Mouse (Mus musculus): ENCODE measurements around the gene Tspan18. TPM values are rescaled to one million over a fixed set of nuclear protein-coding genes. Genes with fewer than 3 reads are reported as not detected.

Tspan18 gene
- polyA plus RNA-seq, 1 experiment from 2014 or later = 22.2 TPM

GRCm38 (mm10) chr2:93249058-93249457 lies 85.2 kb downstream of the Tspan18 start:
- Histone ChIP-seq H3K4me1 (peaks cover 65% of the 10 kb centered on the region), H3K27ac (peak overlapping the region; percentile 66), H3K4me3 (no peak overlapping the region), H3K9me3 (replicated peaks) (peaks cover 7% of the 10 kb centered on the region; the same call in 1 of the 2 replicates), H3K27me3 (no peaks in the 10 kb centered on the region), H3K36me3 (ENCODE audit: poor library complexity, severe bottlenecking) (0 out of 2 replicates have a peak, but pooled peaks cover 5% of the 10 kb centered on the region), H3K4me2 (no peak overlapping the region), H3K9ac (peak overlapping the region; percentile 50)
- no peak for ATAC-seq
- 50% methylated on average over 6 of the region's 6 CpGs for WGBS

DNA sequence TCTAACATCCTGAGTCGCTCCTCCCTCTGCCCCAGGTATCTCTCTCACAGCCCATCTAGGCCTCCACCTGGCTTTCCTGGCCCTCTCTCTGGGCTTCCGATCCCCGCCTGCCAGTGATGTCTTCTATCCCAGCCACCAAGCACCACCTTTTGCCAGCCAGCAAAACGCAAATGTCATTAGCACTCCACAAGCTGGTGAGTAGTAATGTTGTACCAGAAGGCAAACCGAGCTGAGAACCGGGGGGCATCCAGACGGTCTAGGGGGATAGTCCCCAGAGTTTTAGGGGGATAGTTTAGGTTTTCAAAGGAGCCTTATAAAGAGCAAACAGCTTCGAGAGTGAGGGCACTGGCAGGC lies 90.2 kb downstream of the Tspan18 start:
- Histone ChIP-seq H3K4me3 (no peak overlapping the region), H3K27me3 (no peaks in the 10 kb centered on the region), H3K4me1 (peaks cover 23% of the 10 kb centered on the region), H3K9me3 (replicated peaks) (no peaks in the 10 kb centered on the region), H3K4me2 (no peak overlapping the region), H3K27ac (no peak overlapping the region), H3K9ac (no peak overlapping the region), H3K36me3 (ENCODE audit: poor library complexity, severe bottlenecking) (no peaks in the 10 kb centered on the region)
- no peak for ATAC-seq
- WGBS = 79% methylated on average over 8 of the region's 8 CpGs

GRCm38 (mm10) chr2:93243439-93244089 lies 90.7 kb downstream of the Tspan18 start:
- no peaks in the 10 kb centered on the region for H3K9me3 ChIP-seq (replicated peaks)
- no peak overlapping the region for H3K4me3 ChIP-seq
- no peaks in the 10 kb centered on the region for H3K36me3 ChIP-seq (ENCODE audit: poor library complexity, severe bottlenecking)
- H3K9ac ChIP-seq = no peak overlapping the region
- 80% methylated on average over 10 of the region's 11 CpGs for WGBS
- peaks cover 18% of the 10 kb centered on the region for H3K4me1 ChIP-seq
- H3K27me3 ChIP-seq = no peaks in the 10 kb centered on the region
- H3K4me2 ChIP-seq = no peak overlapping the region
- no peak overlapping the region for H3K27ac ChIP-seq
- no peak for ATAC-seq

DNA sequence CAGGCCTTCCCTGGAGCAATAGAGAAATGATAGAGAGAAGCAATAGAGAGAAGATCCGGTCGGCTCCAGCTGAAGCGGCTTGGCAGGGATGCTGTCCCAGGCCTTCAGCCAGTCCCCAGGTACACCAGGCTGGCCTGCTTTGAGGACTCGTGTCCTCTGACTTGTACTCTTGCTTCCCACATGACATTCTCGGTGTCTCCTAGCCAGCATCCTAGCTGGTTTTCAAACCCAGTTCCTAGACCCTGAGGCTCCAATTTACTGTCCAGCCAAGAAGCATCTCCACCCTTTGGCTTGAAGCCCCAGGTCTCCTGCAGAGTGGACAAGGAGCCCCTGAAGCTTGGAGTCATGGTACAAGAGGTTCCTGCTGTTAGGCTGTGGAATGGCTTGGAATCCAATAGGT lies 92.1 kb downstream of the Tspan18 start:
- no peak overlapping the region for H3K27ac ChIP-seq
- WGBS = 85% methylated on average over 5 of the region's 5 CpGs
- peaks cover 4% of the 10 kb centered on the region; the same call in 1 of the 2 replicates for H3K4me1 ChIP-seq
- no peak for ATAC-seq
- no peak overlapping the region for H3K9ac ChIP-seq
- no peak overlapping the region for H3K4me3 ChIP-seq
- no peak overlapping the region for H3K4me2 ChIP-seq
- no peaks in the 10 kb centered on the region for H3K36me3 ChIP-seq (ENCODE audit: poor library complexity, severe bottlenecking)
- no peaks in the 10 kb centered on the region for H3K27me3 ChIP-seq
- no peaks in the 10 kb centered on the region for H3K9me3 ChIP-seq (replicated peaks)

GRCm38 (mm10) chr2:93238864-93239263 lies 95.4 kb downstream of the Tspan18 start:
- H3K9me3 ChIP-seq (replicated peaks) = peaks cover 5% of the 10 kb centered on the region; the same call in 1 of the 2 replicates
- no peaks in the 10 kb centered on the region for H3K36me3 ChIP-seq (ENCODE audit: poor library complexity, severe bottlenecking)
- no peak for ATAC-seq
- no peaks in the 10 kb centered on the region for H3K27me3 ChIP-seq
- H3K4me1 ChIP-seq = no peaks in the 10 kb centered on the region; the same call in 1 of the 2 replicates
- no peak overlapping the region for H3K4me3 ChIP-seq
- no peak overlapping the region for H3K27ac ChIP-seq
- no peak overlapping the region for H3K9ac ChIP-seq
- H3K4me2 ChIP-seq = no peak overlapping the region
- WGBS = 82% methylated on average over 6 of the region's 6 CpGs

- no peak overlapping the region for H3K4me2 ChIP-seq
- WGBS = 78% methylated on average over 1 of the region's 1 CpGs
- peaks cover 10% of the 10 kb centered on the region for H3K4me1 ChIP-seq
- peaks cover 5% of the 10 kb centered on the region; the same call in 1 of the 2 replicates for H3K9me3 ChIP-seq (replicated peaks)
- no peaks in the 10 kb centered on the region for H3K27me3 ChIP-seq
- H3K4me3 ChIP-seq = no peak overlapping the region
- H3K9ac ChIP-seq = 0 out of 2 replicates have a peak overlapping the region, but pooled peaks have one; percentile 5
- no peak overlapping the region for H3K27ac ChIP-seq
- H3K36me3 ChIP-seq (ENCODE audit: poor library complexity, severe bottlenecking) = no peaks in the 10 kb centered on the region
- no peak for ATAC-seq
Measured at GRCm38 (mm10) chr2:93237055-93237454, 97.2 kb downstream of the Tspan18 start.

DNA sequence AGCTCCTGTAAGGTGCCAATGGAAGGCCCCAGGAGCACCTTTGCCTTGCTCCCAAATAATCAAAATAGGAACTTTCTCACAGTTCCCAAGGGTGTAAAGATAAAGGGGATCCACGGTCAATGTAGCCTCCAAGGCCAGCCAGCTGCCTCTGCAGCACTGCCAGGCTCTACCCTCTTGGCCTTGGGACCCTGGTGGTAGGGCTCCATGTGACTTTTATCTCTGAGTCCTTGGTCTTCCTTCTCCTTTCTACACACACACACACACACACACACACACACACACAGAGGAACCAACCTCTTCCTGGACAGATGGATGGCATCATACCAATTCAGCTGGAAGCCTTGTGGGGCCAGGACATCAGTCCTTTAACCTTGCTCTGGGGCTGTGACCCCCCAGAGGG lies 102.2 kb downstream of the Tspan18 start:
- no peak overlapping the region for H3K9ac ChIP-seq
- no peak overlapping the region for H3K4me2 ChIP-seq
- no peaks in the 10 kb centered on the region for H3K36me3 ChIP-seq (ENCODE audit: poor library complexity, severe bottlenecking)
- H3K4me3 ChIP-seq = no peak overlapping the region
- ATAC-seq = no peak
- H3K27me3 ChIP-seq = no peaks in the 10 kb centered on the region
- H3K9me3 ChIP-seq (replicated peaks) = peaks cover 5% of the 10 kb centered on the region; the same call in 1 of the 2 replicates
- no peak overlapping the region for H3K27ac ChIP-seq
- 63% methylated on average over 1 of the region's 1 CpGs for WGBS
- peaks cover 48% of the 10 kb centered on the region for H3K4me1 ChIP-seq

GRCm38 (mm10) chr2:93228480-93228824 lies 105.9 kb downstream of the Tspan18 start:
- Histone ChIP-seq H3K4me2 (peak overlapping the region; percentile 53), H3K4me1 (peaks cover 64% of the 10 kb centered on the region), H3K4me3 (no peak overlapping the region), H3K9me3 (replicated peaks) (no peaks in the 10 kb centered on the region), H3K27ac (peak overlapping the region; percentile 89), H3K27me3 (no peaks in the 10 kb centered on the region), H3K36me3 (ENCODE audit: poor library complexity, severe bottlenecking) (no peaks in the 10 kb centered on the region), H3K9ac (peak overlapping the region; percentile 3)
- WGBS = 4% methylated on average over 5 of the region's 5 CpGs
- ATAC-seq = peak; percentile 52

- Histone ChIP-seq H3K4me1 (peaks cover 62% of the 10 kb centered on the region), H3K4me3 (0 out of 2 replicates have a peak overlapping the region, but pooled peaks have one; percentile 20), H3K27me3 (no peaks in the 10 kb centered on the region), H3K36me3 (ENCODE audit: poor library complexity, severe bottlenecking) (peaks cover 2% of the 10 kb centered on the region; the same call in 1 of the 2 replicates), H3K9me3 (replicated peaks) (no peaks in the 10 kb centered on the region), H3K9ac (peak overlapping the region; percentile 55), H3K27ac (peak overlapping the region; percentile 89), H3K4me2 (peak overlapping the region; percentile 53)
- 3% methylated on average over 9 of the region's 9 CpGs for WGBS
- peak; percentile 88 for ATAC-seq
Measured at GRCm38 (mm10) chr2:93227713-93228479, 106.4 kb downstream of the Tspan18 start.

DNA sequence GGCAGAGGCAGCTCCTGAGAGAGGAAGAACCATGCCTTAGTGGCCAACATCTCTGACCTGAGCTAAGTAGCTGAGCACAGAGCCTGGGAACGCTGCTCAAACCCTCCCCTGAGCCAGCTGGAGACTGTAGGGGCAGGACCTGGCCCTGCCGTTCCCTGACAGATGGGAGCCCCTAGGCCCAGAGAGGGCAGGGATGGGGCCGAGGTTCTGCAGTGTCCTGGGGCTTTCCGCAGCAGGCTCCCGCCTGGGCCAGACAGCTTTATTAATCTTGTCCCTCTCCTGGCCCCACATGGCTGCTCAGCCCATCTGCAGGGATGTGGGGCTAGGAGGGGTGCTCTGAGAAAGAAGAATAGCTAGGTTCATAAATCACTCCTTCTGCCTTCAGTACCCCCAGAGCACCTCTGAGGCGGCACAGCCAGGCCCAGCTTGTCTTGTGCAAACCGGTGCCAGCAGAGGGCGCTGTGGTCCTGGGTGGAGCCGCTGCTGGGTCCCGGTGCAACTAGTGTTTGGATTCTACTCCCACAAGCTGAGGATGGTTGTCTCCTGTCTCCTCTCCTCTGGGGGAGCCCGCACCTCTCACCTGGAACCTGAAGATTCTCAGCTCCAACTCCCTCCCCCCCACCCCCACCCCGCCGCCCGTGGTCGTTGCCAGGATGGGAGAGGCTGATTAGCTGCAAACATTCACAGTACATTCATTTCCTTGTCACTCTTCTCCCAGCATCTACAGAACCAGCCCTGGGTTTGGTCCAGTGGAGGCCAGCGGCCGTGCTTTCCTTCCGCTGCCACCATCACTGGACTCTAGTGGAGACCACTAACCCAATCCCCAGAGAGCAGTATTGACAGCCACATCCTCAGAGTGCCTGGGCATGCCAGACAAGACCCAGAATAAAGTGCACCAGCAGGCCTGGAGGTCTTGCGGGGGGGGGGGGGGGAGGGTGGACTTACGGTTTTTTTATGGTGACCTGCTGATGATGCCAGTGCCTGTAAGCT lies 107.4 kb downstream of the Tspan18 start:
- Histone ChIP-seq H3K4me3 (peak overlapping the region; percentile 20; the same call in 1 of the 2 replicates), H3K9me3 (replicated peaks) (no peaks in the 10 kb centered on the region), H3K4me2 (peak overlapping the region; percentile 53), H3K27ac (peak overlapping the region; percentile 89), H3K27me3 (no peaks in the 10 kb centered on the region), H3K36me3 (ENCODE audit: poor library complexity, severe bottlenecking) (peaks cover 12% of the 10 kb centered on the region), H3K4me1 (peaks cover 52% of the 10 kb centered on the region), H3K9ac (peak overlapping the region; percentile 60)
- WGBS = 5% methylated on average over 15 of the region's 20 CpGs
- peak; percentile 71 for ATAC-seq

DNA sequence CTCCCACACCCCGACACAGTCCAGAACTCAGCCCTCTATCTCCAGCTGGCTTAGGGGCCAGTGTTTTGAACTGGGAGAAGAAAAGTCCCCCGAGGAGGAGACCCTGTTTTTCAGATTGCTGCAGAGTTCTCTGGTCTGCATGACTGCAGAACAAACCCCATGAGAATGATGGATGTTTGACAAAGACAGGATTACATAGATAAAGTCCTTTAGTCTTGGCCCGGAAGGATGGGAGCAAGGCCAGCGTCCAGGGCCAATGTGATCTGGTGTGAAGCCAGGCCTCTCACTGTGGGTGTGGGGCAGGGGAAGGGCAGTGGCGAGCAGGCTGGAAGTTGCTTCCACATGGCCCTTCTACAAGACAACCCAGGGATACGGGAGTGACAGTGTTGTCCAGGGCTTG lies 110.8 kb downstream of the Tspan18 start:
- H3K4me2 ChIP-seq = no peak overlapping the region
- H3K9me3 ChIP-seq (replicated peaks) = no peaks in the 10 kb centered on the region
- H3K27me3 ChIP-seq = no peaks in the 10 kb centered on the region
- H3K27ac ChIP-seq = no peak overlapping the region
- no peak overlapping the region; the same call in 1 of the 2 replicates for H3K9ac ChIP-seq
- peaks cover 18% of the 10 kb centered on the region for H3K36me3 ChIP-seq (ENCODE audit: poor library complexity, severe bottlenecking)
- no peak for ATAC-seq
- peaks cover 38% of the 10 kb centered on the region for H3K4me1 ChIP-seq
- WGBS = 68% methylated on average over 6 of the region's 6 CpGs
- H3K4me3 ChIP-seq = no peak overlapping the region
